Mouse (Mus musculus): ENCODE data around the gene Mmp11.
"Not testable (repeated sequence)": the region's sequence is repeated elsewhere in the genome, so short reads cannot be mapped to it uniquely, and the experiment has no call there.

Mmp11 gene

GRCm38 (mm10) chr10:75896208-75896607 lies 40.1 kb downstream of the Mmp11 start:
- no peak for DNase-seq

GRCm38 (mm10) chr10:75895730-75896129 lies 40.6 kb downstream of the Mmp11 start:
- DNase-seq, result no peak

DNA sequence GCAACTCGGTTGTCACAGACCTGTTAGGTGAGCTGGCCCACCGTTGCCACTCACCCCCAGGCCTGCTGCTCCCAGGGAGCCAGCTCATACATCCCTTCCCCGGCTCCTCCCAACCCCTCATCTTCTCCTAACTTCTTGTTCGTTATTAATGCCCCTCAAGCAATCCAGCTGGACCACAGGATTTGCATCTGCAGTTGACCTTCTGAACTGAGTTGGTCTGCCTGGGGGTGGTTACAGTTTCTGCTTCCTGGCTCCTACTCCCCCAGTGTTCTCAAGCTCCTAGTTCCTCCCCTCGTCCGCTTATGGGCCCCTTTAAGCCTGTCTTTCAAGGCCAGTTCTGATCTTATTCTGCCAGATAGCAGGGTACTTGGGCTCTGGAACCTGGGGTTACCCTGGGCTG lies 41.7 kb downstream of the Mmp11 start:
- DNase-seq, result no peak

GRCm38 (mm10) chr10:75893089-75893750 lies 43.1 kb downstream of the Mmp11 start, which contains the start of gene Derl3:
TSS of gene Derl3 (plus strand) at chr10:75893413.
- DNase-seq, result peak; percentile 99

DNA sequence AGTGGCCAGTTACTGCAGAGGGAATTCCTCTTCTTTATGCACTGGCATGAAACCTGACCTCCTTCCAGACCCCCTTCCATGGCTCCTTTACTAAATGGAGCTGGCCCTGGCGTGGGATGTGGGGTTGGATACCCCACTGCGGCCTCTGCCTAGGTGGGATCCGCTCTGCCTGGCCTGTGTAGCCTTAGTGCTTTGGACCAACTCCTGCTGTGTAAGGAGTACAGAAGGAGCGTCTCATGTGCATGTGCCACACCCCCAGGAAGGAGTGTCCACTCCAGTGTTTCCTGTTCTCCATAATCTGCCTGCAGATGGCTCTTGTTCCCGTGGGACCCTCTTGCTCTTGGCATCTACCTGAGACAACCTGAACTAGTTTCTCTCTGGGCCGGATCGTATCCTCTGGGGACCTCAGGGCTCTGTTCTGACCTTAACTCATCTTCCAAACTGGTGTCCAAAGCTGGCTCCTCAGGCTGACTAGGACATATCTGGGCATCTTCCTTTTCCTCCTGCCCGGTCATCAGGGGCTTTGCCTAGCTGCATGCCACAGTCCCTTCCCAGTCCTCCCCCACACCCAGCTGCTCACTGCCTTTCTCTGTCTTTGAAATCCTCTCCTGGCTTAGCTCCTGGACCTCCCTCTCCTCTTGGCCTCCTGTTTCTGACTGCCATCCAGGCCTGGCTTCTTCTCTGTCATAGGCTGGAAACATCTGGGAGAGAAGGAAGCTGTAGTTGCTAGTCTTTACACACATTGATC lies 46.7 kb downstream of the Mmp11 start:
- DNase-seq, result no peak

DNA sequence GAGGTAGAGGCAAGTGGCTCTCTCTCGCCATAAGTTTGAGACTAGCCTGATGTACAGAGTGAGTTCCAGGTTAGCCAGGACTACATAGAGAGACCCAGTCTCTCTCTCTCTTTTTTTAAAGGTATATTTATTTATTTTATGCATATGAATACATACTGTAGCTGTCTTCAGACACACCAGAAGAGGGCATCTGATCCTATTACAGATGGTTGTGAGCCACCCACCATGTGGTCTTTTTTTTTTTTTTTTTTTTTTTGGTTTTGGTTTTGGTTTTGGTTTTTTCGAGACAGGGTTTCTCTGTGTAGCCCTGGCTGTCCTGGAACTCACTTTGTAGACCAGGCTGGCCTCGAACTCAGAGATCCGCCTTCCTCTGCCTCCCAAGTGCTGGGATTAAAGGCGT lies 48.8 kb downstream of the Mmp11 start:
- not testable (repeated sequence) for DNase-seq

- DNase-seq, result no peak
Observed at GRCm38 (mm10) chr10:75884742-75885141, 51.6 kb downstream of the Mmp11 start.

DNA sequence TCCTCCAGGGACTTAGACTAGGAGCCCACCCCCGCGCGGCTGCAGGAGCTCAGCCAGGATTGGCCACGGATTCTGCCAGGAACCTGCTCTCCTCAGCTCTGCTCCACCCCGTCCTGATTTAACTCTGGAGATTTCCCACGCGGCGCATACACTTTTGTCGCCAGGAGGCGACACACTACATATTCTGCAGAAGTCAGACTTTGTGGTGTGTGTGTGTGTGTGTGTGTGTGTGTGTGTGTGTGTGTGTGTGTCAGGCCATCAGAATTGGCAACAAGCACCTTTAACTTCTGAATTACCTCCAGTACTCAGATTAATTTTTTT lies 53.1 kb downstream of the Mmp11 start:
- DNase-seq, result peak; percentile 93

GRCm38 (mm10) chr10:75882433-75883231 lies 53.7 kb downstream of the Mmp11 start:
- DNase-seq, result no peak

DNA sequence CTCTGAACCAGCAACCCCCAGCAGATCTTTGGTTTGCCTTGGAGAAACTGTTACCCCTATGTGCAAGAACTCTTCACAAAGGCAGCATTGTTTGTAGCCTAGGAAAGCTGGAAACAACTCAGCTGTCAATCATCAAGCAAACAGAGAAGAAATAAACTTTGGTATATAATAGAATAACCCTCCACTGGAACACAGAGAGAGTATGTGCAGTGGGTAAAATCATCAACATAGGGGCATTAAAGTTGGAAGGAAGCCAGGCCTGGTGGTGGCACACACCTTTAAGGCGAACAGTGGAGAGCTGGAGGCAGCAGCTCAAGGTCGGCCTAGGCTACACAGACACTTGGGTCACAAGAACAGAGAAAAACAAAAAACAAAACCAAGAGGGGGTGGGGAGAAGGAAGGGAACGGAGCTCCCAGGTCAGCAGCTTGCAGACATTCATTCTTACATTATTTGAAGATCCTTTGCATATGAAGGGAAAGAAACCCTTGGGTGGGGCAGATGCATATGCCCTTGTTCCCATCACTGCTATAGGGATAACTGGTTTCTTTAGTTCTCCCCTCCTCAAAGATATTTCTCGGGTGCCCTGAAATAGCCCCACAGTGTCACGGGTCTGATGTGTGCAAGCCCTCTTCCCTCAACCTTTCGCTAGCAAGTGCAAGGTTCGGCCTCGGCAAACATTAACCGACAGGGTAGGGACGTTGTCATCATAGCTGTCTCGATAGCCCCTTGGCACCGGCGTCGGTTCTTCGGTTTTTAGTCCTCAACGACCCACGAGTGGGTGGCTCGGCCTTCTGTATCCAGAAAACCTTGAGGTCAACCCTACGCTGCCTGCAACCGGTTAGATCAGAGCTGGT lies 54.5 kb downstream of the Mmp11 start:
- DNase-seq, result peak; percentile 89

- no peak for DNase-seq
Observed at GRCm38 (mm10) chr10:75880771-75881577, 55.3 kb downstream of the Mmp11 start.

DNA sequence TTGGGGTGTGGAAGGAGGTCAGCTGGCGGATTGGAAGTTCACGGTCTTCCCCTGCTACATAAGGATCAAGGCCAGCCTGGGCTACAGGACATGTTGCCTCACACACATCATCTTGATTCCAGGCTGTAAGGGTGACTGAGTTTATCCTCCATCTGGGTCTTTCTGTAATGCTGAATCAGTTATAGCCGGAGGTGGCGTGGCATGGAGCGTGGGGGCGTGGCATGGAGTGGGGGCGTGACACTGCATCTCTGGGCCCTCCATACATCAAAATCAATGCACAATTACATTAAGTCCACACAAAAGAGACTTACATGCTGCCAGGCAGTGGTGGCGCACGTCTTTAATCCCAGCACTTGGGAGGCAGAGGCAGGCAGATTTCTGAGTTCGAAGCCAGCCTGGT lies 55.9 kb downstream of the Mmp11 start:
- no peak for DNase-seq

- peak; percentile 79 for DNase-seq
Observed at GRCm38 (mm10) chr10:75878836-75879235, 57.5 kb downstream of the Mmp11 start.

- DNase-seq, result no peak
Observed at GRCm38 (mm10) chr10:75873543-75874170, 62.6 kb downstream of the Mmp11 start.
